Mouse (Mus musculus): Measurements from ENCODE around the gene Hoxd10. TPM values are rescaled to one million over a fixed set of nuclear protein-coding genes. Genes with fewer than 3 reads are reported as not detected.
A peak's percentile ranks its signal among the peaks of the same experiment; 100 is the strongest.

Gene Hoxd10
- polyA plus RNA-seq, 1 experiment from 2014 or later: not detected

- H3K4me2 ChIP-seq: no peak overlapping the region
- no peak overlapping the region for H3K4me3 ChIP-seq
- 2% methylated on average over 7 of the region's 7 CpGs for WGBS
- peaks cover 19% of the 10 kb centered on the region for H3K4me1 ChIP-seq (replicated peaks)
- peaks cover 100% of the 10 kb centered on the region for H3K27me3 ChIP-seq
- H3K9me3 ChIP-seq: no peaks in the 10 kb centered on the region
- no peak for ATAC-seq (ENCODE audit: low FRiP score)
- no peak overlapping the region for H3K27ac ChIP-seq
- H3K9ac ChIP-seq: no peak overlapping the region
- H3K36me3 ChIP-seq: no peaks in the 10 kb centered on the region
Observed at GRCm38 (mm10) chr2:74695813-74696430, 4.2 kb downstream of the Hoxd10 start.

GRCm38 (mm10) chr2:74696442-74697335, 5.0 kb downstream of the Hoxd10 start:
- Histone ChIP-seq H3K4me3 (no peak overlapping the region), H3K4me2 (no peak overlapping the region), H3K36me3 (no peaks in the 10 kb centered on the region), H3K4me1 (replicated peaks) (peaks cover 15% of the 10 kb centered on the region), H3K27ac (no peak overlapping the region), H3K9me3 (no peaks in the 10 kb centered on the region), H3K9ac (no peak overlapping the region), H3K27me3 (peaks cover 100% of the 10 kb centered on the region)
- ATAC-seq (ENCODE audit: low FRiP score): no peak
- WGBS: 1% methylated on average over 34 of the region's 34 CpGs

- under 1% methylated on average over 43 of the region's 43 CpGs for WGBS
- H3K4me3 ChIP-seq: peak within 1 kb of the TSS; percentile 28
- H3K4me2 ChIP-seq: peak within 1 kb of the TSS; percentile 46
- no peak within 1 kb of the TSS for H3K27ac ChIP-seq
- H3K36me3 ChIP-seq: no peaks in the 10 kb centered on the region
- no peak within 1 kb of the TSS for H3K9ac ChIP-seq
- ATAC-seq (ENCODE audit: low FRiP score): peak; percentile 49
- H3K4me1 ChIP-seq (replicated peaks): peaks cover 13% of the 10 kb centered on the region
- H3K9me3 ChIP-seq: no peaks in the 10 kb centered on the region
- peaks cover 98% of the 10 kb centered on the region for H3K27me3 ChIP-seq
Observed at GRCm38 (mm10) chr2:74697567-74698121, 5.9 kb downstream of the Hoxd10 start, which contains the start of gene Hoxd9. TSS of gene Hoxd9 (plus strand) at chr2:74697727.

GRCm38 (mm10) chr2:74698201-74699052, 6.7 kb downstream of the Hoxd10 start:
- Histone ChIP-seq H3K4me2 (peak overlapping the region; percentile 46), H3K36me3 (no peaks in the 10 kb centered on the region), H3K9me3 (no peaks in the 10 kb centered on the region), H3K9ac (no peak overlapping the region), H3K4me3 (peak overlapping the region; percentile 28), H3K27me3 (peaks cover 98% of the 10 kb centered on the region), H3K4me1 (replicated peaks) (peaks cover 13% of the 10 kb centered on the region), H3K27ac (no peak overlapping the region)
- ATAC-seq (ENCODE audit: low FRiP score): 0 out of 2 replicates have a peak, but pooled peaks have one; percentile 18
- under 1% methylated on average over 62 of the region's 86 CpGs for WGBS

GRCm38 (mm10) chr2:74699053-74699430, 7.3 kb downstream of the Hoxd10 start:
- no peak for ATAC-seq (ENCODE audit: low FRiP score)
- no peak overlapping the region for H3K27ac ChIP-seq
- H3K4me1 ChIP-seq (replicated peaks): peaks cover 13% of the 10 kb centered on the region
- no peaks in the 10 kb centered on the region for H3K9me3 ChIP-seq
- peaks cover 98% of the 10 kb centered on the region for H3K27me3 ChIP-seq
- H3K4me3 ChIP-seq: no peak overlapping the region
- H3K4me2 ChIP-seq: no peak overlapping the region
- WGBS: 1% methylated on average over 17 of the region's 17 CpGs
- H3K9ac ChIP-seq: no peak overlapping the region
- no peaks in the 10 kb centered on the region for H3K36me3 ChIP-seq

- H3K9ac ChIP-seq: no peak overlapping the region
- H3K4me3 ChIP-seq: no peak overlapping the region
- no peaks in the 10 kb centered on the region for H3K9me3 ChIP-seq
- 2% methylated on average over 23 of the region's 23 CpGs for WGBS
- H3K27me3 ChIP-seq: peaks cover 98% of the 10 kb centered on the region
- H3K27ac ChIP-seq: no peak overlapping the region
- no peak for ATAC-seq (ENCODE audit: low FRiP score)
- no peaks in the 10 kb centered on the region for H3K36me3 ChIP-seq
- H3K4me1 ChIP-seq (replicated peaks): peaks cover 15% of the 10 kb centered on the region
- no peak overlapping the region for H3K4me2 ChIP-seq
Observed at GRCm38 (mm10) chr2:74699664-74700545, 8.2 kb downstream of the Hoxd10 start.

GRCm38 (mm10) chr2:74700546-74701112, 8.9 kb downstream of the Hoxd10 start:
- Histone ChIP-seq H3K4me3 (no peak overlapping the region), H3K36me3 (no peaks in the 10 kb centered on the region), H3K4me1 (replicated peaks) (peaks cover 23% of the 10 kb centered on the region), H3K9me3 (no peaks in the 10 kb centered on the region), H3K9ac (no peak overlapping the region), H3K4me2 (no peak overlapping the region), H3K27me3 (peaks cover 98% of the 10 kb centered on the region), H3K27ac (no peak overlapping the region)
- no peak for ATAC-seq (ENCODE audit: low FRiP score)
- WGBS: 1% methylated on average over 22 of the region's 22 CpGs

GRCm38 (mm10) chr2:74701949-74702819, 10.5 kb downstream of the Hoxd10 start:
- H3K4me3 ChIP-seq: no peak overlapping the region
- H3K9me3 ChIP-seq: no peaks in the 10 kb centered on the region
- no peak overlapping the region for H3K9ac ChIP-seq
- no peaks in the 10 kb centered on the region for H3K36me3 ChIP-seq
- WGBS: 10% methylated on average over 17 of the region's 17 CpGs
- H3K4me2 ChIP-seq: no peak overlapping the region
- peaks cover 24% of the 10 kb centered on the region for H3K4me1 ChIP-seq (replicated peaks)
- H3K27ac ChIP-seq: no peak overlapping the region
- no peak for ATAC-seq (ENCODE audit: low FRiP score)
- H3K27me3 ChIP-seq: peaks cover 96% of the 10 kb centered on the region

- H3K27me3 ChIP-seq: peaks cover 96% of the 10 kb centered on the region
- no peak overlapping the region for H3K27ac ChIP-seq
- H3K4me2 ChIP-seq: no peak overlapping the region
- H3K9ac ChIP-seq: no peak overlapping the region
- H3K4me3 ChIP-seq: no peak overlapping the region
- H3K9me3 ChIP-seq: no peaks in the 10 kb centered on the region
- WGBS: 7% methylated on average over 6 of the region's 6 CpGs
- H3K36me3 ChIP-seq: no peaks in the 10 kb centered on the region
- ATAC-seq (ENCODE audit: low FRiP score): no peak
- peaks cover 20% of the 10 kb centered on the region for H3K4me1 ChIP-seq (replicated peaks)
Observed at GRCm38 (mm10) chr2:74702820-74703219, 11.1 kb downstream of the Hoxd10 start.

GRCm38 (mm10) chr2:74703317-74703716, 11.6 kb downstream of the Hoxd10 start:
- Histone ChIP-seq H3K27ac (no peak overlapping the region), H3K9ac (no peak overlapping the region), H3K9me3 (no peaks in the 10 kb centered on the region), H3K27me3 (peaks cover 96% of the 10 kb centered on the region), H3K4me1 (replicated peaks) (peaks cover 15% of the 10 kb centered on the region), H3K4me3 (no peak overlapping the region), H3K36me3 (no peaks in the 10 kb centered on the region), H3K4me2 (no peak overlapping the region)
- 3% methylated on average over 10 of the region's 10 CpGs for WGBS
- ATAC-seq (ENCODE audit: low FRiP score): no peak

All from hindbrain, embryonic 13.5 days (tissue).